Mouse (Mus musculus): ENCODE results near the gene Ttll4. TPM values are rescaled to one million over a fixed set of nuclear protein-coding genes. Genes with fewer than 3 reads are reported as not detected.

Ttll4 gene
- 5.3 and 8.8 TPM in 2 replicates for polyA plus RNA-seq (2015; fragmentation: Nextera tagmentation; extraction: Ambion mirVana)

DNA sequence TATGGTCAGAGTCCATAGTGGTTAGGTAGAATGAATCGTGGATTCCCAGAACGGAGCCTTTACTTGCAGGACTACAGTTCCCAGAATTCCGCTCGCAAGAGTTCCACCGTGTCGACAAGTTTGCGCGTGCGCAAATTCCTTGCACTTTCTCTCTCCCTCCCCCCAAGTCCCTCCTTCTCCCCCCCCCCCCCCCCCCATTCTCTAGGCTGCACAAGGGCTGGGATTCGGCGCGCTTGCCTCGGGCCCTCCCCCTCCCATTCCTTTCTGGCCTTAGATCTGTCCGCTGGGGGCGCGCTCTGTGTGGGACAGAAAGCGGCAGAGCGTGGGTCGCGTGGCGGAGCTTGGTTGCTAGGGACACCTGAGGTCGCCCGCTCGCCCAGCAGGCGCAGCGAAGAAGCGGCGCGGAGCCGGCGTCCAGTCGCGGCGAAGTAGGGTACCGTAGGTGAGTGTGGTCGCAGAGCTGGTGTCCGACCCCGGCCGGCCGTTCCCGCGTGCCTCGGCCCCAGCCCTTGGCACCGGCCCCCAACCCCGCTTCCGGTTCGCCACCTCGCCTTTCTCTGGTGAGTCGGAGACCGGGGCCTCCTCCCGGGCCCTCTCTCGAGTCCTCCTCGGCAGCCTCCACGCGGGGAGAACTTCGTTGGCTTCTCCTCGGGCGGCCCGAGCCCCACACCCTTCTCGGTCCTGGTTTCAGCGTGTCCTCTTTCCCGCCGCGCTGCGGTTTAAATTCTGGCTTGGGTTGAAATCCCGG lies at the start of gene Ttll4:
Ttll4 (plus strand) TSS at position 298 of the 748 bp plus-strand sequence.
- Histone ChIP-seq H3K4me3 (ENCODE audit: low read length) (peak within 1 kb of the TSS; percentile 94), H3K27me3 (replicated peaks; ENCODE audit: control insufficient read depth, insufficient read depth, low read length) (no peaks in the 10 kb centered on the region), H3K9me3 (ENCODE audit: control insufficient read depth, low read length) (no peaks in the 10 kb centered on the region), H3K4me1 (ENCODE audit: control insufficient read depth, insufficient read depth, low read depth, low read length) (peaks cover 12% of the 10 kb centered on the region), H3K4me2 (ENCODE audit: low read length) (peak within 1 kb of the TSS; percentile 73), H3K27ac (ENCODE audit: low read depth, low read length) (peak within 1 kb of the TSS; percentile 86), H3K36me3 (ENCODE audit: control insufficient read depth, insufficient read depth, low read length) (no peaks in the 10 kb centered on the region), H3K9ac (ENCODE audit: low read depth, low read length) (peak within 1 kb of the TSS; percentile 88)
- under 1% methylated on average over 56 of the region's 66 CpGs for WGBS
- peak; percentile 99 for ATAC-seq

DNA sequence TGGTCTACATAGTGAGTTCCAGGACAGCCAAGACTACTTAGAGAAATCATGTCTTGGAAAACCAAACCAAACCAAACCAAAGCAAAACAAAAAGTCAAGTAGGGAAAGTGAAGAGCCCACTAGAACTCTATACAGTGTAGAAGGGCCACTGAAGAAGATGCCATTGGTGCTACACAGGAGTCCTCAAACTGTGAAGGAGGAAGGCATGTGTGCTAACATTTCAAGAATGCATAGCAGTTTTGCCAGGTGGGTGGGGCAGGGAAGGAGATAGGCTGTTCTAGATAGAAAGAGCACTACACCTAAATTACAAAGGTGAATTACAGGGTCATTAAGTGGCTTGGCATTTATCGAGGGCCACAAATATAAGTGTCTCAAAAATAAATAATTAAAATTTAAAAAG lies 37.4 kb upstream of the Ttll4 start:
- Histone ChIP-seq H3K36me3 (ENCODE audit: control insufficient read depth, insufficient read depth, low read length) (peaks cover 12% of the 10 kb centered on the region), H3K9ac (ENCODE audit: low read depth, low read length) (no peak overlapping the region), H3K9me3 (ENCODE audit: control insufficient read depth, low read length) (no peaks in the 10 kb centered on the region), H3K4me2 (ENCODE audit: low read length) (no peak overlapping the region), H3K4me1 (ENCODE audit: control insufficient read depth, insufficient read depth, low read depth, low read length) (no peaks in the 10 kb centered on the region), H3K4me3 (ENCODE audit: low read length) (no peak overlapping the region), H3K27ac (ENCODE audit: low read depth, low read length) (no peak overlapping the region), H3K27me3 (replicated peaks; ENCODE audit: control insufficient read depth, insufficient read depth, low read length) (no peaks in the 10 kb centered on the region)
- WGBS, result 96% methylated on average over 1 of the region's 1 CpGs
- ATAC-seq, result no peak

DNA sequence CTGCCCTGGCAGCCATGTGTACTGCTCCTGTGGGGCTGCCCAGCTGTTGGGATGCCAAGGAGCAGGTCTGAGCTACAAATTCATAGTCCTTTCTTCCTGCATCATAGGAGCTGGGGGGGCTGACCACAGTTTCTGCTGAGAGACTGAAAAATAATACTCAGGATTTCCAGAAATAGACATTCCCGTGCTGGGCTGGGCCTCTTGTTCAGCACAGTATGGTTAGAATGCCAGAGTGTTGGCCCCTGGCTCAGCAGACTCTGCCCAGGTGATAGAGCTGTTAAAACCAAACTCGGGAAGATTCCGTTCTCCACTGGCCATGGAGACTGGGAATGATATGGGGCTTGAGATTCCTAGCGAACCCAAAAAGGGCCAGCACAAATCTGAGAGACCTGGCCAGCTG lies 35.5 kb upstream of the Ttll4 start:
- Histone ChIP-seq H3K4me3 (ENCODE audit: low read length) (no peak overlapping the region), H3K27me3 (replicated peaks; ENCODE audit: control insufficient read depth, insufficient read depth, low read length) (no peaks in the 10 kb centered on the region), H3K9me3 (ENCODE audit: control insufficient read depth, low read length) (no peaks in the 10 kb centered on the region), H3K9ac (ENCODE audit: low read depth, low read length) (no peak overlapping the region), H3K36me3 (ENCODE audit: control insufficient read depth, insufficient read depth, low read length) (peaks cover 12% of the 10 kb centered on the region), H3K4me2 (ENCODE audit: low read length) (no peak overlapping the region), H3K27ac (ENCODE audit: low read depth, low read length) (no peak overlapping the region), H3K4me1 (ENCODE audit: control insufficient read depth, insufficient read depth, low read depth, low read length) (no peaks in the 10 kb centered on the region)
- 87% methylated on average over 4 of the region's 4 CpGs for WGBS
- ATAC-seq, result no peak

DNA sequence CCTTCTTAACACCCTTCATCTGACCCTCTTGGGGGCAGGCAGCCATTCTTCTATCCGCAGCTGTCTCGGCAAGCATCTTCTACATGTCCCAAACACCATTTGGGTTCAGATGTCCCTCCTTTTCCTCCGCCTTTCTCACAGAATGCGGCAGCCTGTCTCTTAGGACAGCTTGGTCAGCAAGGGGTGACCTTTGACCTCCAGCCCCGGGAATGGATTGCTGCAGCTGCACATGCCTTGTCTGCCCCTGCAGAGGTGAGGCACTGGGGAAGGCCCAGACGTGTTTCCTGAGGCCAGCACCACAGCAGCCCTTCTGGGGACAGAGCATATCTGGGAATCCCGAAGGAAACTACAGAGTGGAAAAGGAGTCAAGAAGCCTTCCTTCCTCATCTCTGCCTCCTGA lies 33.5 kb upstream of the Ttll4 start:
- no peaks in the 10 kb centered on the region for H3K27me3 ChIP-seq (replicated peaks; ENCODE audit: control insufficient read depth, insufficient read depth, low read length)
- 41% methylated on average over 7 of the region's 7 CpGs for WGBS
- no peak overlapping the region for H3K4me2 ChIP-seq (ENCODE audit: low read length)
- no peak for ATAC-seq
- H3K9ac ChIP-seq (ENCODE audit: low read depth, low read length), result no peak overlapping the region
- H3K9me3 ChIP-seq (ENCODE audit: control insufficient read depth, low read length), result no peaks in the 10 kb centered on the region
- H3K27ac ChIP-seq (ENCODE audit: low read depth, low read length), result no peak overlapping the region
- no peak overlapping the region for H3K4me3 ChIP-seq (ENCODE audit: low read length)
- peaks cover 11% of the 10 kb centered on the region for H3K36me3 ChIP-seq (ENCODE audit: control insufficient read depth, insufficient read depth, low read length)
- H3K4me1 ChIP-seq (ENCODE audit: control insufficient read depth, insufficient read depth, low read depth, low read length), result no peaks in the 10 kb centered on the region

DNA sequence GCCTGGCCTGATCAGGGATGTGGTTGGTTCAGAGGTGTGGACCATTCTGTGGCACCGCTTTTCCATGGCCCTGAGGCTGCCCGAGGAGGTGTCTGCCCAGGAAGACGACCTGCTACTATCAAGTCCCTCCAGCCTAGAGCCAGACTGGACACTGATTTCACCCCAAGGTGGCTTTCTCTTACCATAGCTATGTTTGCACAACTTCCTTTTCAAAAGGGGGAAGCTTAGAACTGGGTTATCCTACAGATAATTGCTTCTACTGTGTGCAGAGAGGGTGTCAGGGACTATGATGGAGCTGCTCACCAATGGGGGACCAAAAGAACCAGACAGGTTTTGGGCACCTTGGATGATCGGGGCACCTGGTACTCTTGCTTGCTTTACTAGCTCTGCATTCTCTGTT lies 28.8 kb upstream of the Ttll4 start:
- Histone ChIP-seq H3K4me2 (ENCODE audit: low read length) (no peak overlapping the region), H3K9me3 (ENCODE audit: control insufficient read depth, low read length) (no peaks in the 10 kb centered on the region), H3K27me3 (replicated peaks; ENCODE audit: control insufficient read depth, insufficient read depth, low read length) (no peaks in the 10 kb centered on the region), H3K36me3 (ENCODE audit: control insufficient read depth, insufficient read depth, low read length) (peaks cover 4% of the 10 kb centered on the region; the same call in 1 of the 2 replicates), H3K27ac (ENCODE audit: low read depth, low read length) (no peak overlapping the region), H3K4me3 (ENCODE audit: low read length) (no peak overlapping the region), H3K9ac (ENCODE audit: low read depth, low read length) (no peak overlapping the region), H3K4me1 (ENCODE audit: control insufficient read depth, insufficient read depth, low read depth, low read length) (no peaks in the 10 kb centered on the region)
- ATAC-seq, result no peak
- WGBS, result 81% methylated on average over 4 of the region's 4 CpGs

DNA sequence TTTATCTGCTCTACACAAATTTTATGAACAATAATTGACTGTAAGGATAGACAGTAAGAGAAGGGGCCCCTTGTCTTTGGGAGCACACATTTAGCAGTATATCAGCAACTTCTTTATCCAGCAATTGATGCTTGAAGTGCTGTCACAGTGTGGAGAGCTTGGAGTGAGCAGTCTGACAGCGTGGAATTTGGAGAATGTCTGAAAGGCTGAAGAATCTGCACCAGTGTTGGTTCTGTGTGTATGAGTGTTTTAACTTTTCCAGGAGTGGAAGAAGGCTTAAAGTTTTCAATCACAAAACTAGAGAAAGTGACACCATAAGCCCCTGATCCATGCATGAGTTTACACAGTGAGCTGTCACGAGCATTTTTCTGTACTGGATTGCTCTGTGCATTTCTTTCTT lies 18.0 kb upstream of the Ttll4 start:
- H3K4me2 ChIP-seq (ENCODE audit: low read length), result no peak overlapping the region
- H3K4me1 ChIP-seq (ENCODE audit: control insufficient read depth, insufficient read depth, low read depth, low read length), result no peaks in the 10 kb centered on the region
- ATAC-seq, result no peak
- H3K27me3 ChIP-seq (replicated peaks; ENCODE audit: control insufficient read depth, insufficient read depth, low read length), result no peaks in the 10 kb centered on the region
- H3K4me3 ChIP-seq (ENCODE audit: low read length), result no peak overlapping the region
- WGBS, result 77% methylated on average over 2 of the region's 2 CpGs
- H3K9ac ChIP-seq (ENCODE audit: low read depth, low read length), result no peak overlapping the region
- no peaks in the 10 kb centered on the region for H3K36me3 ChIP-seq (ENCODE audit: control insufficient read depth, insufficient read depth, low read length)
- no peak overlapping the region for H3K27ac ChIP-seq (ENCODE audit: low read depth, low read length)
- H3K9me3 ChIP-seq (ENCODE audit: control insufficient read depth, low read length), result no peaks in the 10 kb centered on the region

DNA sequence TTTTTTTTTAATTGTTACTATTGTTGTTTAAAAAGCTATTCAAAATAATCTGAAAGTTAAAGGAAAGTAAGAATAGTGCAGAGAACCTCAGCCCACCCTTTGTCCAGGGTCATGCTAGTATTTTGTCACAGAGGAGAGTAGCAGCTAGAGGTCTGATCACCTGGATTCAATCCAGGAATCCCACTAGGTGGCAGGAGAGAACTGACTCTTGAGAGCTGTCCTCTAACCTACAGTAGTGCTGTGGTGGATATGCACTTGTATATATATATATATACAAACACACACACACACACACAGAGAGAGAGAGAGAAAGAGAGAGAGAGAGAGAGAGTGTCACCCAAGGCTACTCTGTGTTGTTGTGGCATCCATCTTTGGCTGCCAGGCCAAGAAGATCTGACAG lies 17.6 kb upstream of the Ttll4 start:
- no peaks in the 10 kb centered on the region for H3K4me1 ChIP-seq (ENCODE audit: control insufficient read depth, insufficient read depth, low read depth, low read length)
- no peak overlapping the region for H3K9ac ChIP-seq (ENCODE audit: low read depth, low read length)
- H3K9me3 ChIP-seq (ENCODE audit: control insufficient read depth, low read length), result no peaks in the 10 kb centered on the region
- H3K4me3 ChIP-seq (ENCODE audit: low read length), result no peak overlapping the region
- no peaks in the 10 kb centered on the region for H3K27me3 ChIP-seq (replicated peaks; ENCODE audit: control insufficient read depth, insufficient read depth, low read length)
- no peaks in the 10 kb centered on the region for H3K36me3 ChIP-seq (ENCODE audit: control insufficient read depth, insufficient read depth, low read length)
- no peak overlapping the region for H3K27ac ChIP-seq (ENCODE audit: low read depth, low read length)
- ATAC-seq, result no peak
- no peak overlapping the region for H3K4me2 ChIP-seq (ENCODE audit: low read length)

DNA sequence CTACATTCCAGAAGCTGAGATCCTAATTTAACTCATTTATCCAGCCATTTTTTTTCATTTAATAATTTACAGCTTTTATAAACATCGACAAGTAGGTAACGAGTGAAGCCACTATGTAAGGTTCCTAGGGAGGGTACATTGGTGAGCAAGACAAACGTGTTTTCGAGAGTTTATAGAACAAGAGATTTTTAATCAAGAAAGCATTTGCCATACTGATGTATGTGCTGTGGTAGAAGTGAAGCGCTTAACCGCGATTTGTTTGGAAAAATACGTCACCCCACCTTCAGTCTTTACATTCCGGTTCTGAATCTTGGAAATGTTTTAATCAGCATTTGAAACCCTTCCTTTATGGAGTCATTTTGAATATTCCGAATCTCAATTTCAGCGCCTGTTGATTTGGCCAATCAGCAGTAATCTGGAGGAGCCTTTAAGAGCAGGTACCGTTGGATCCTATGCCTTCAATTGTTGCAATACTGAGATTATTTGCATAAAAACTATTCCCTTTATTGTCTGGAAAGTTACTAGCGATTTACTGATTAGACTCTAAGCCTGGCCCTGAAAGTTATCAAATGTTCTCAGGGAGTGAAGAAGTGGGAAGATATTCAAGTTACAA lies 814 bp downstream of the Ttll4 start:
- H3K27ac ChIP-seq (ENCODE audit: low read depth, low read length), result peak overlapping the region; percentile 86
- WGBS, result under 1% methylated on average over 13 of the region's 13 CpGs
- no peak for ATAC-seq

DNA sequence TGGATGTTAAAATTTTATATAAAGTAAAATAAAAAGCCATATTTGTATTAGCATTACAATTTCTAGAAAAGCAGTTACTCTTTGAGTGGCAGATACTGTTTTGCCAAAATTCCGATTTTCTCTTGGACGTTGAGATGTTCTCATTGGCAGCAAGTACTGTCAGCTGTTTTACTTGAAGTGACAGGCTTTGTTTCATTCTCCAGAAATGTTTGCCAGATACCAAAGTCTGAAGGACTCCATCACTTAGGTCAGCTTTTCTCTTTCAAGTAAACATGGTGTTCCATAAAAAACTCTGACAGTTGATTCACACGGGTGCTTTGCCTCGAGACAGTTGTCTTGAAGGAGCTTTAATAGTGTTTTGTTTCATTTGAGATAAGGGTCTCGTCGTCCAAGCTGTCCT lies 3.6 kb downstream of the Ttll4 start:
- Histone ChIP-seq H3K27ac (ENCODE audit: low read depth, low read length) (no peak overlapping the region), H3K27me3 (replicated peaks; ENCODE audit: control insufficient read depth, insufficient read depth, low read length) (no peaks in the 10 kb centered on the region)
- WGBS, result 73% methylated on average over 6 of the region's 6 CpGs

More for the DNA sequence above, 814 bp downstream of the Ttll4 start:
- Histone ChIP-seq H3K9me3 (ENCODE audit: control insufficient read depth, low read length) (no peaks in the 10 kb centered on the region), H3K27me3 (replicated peaks; ENCODE audit: control insufficient read depth, insufficient read depth, low read length) (no peaks in the 10 kb centered on the region), H3K36me3 (ENCODE audit: control insufficient read depth, insufficient read depth, low read length) (no peaks in the 10 kb centered on the region), H3K4me2 (ENCODE audit: low read length) (peak overlapping the region; percentile 73), H3K9ac (ENCODE audit: low read depth, low read length) (peak overlapping the region; percentile 88), H3K4me3 (ENCODE audit: low read length) (peak overlapping the region; percentile 94), H3K4me1 (ENCODE audit: control insufficient read depth, insufficient read depth, low read depth, low read length) (peaks cover 12% of the 10 kb centered on the region)

More for the DNA sequence above, 3.6 kb downstream of the Ttll4 start:
- no peaks in the 10 kb centered on the region for H3K9me3 ChIP-seq (ENCODE audit: control insufficient read depth, low read length)
- no peak overlapping the region for H3K4me3 ChIP-seq (ENCODE audit: low read length)
- H3K4me2 ChIP-seq (ENCODE audit: low read length), result no peak overlapping the region
- H3K9ac ChIP-seq (ENCODE audit: low read depth, low read length), result no peak overlapping the region
- no peak for ATAC-seq
- H3K4me1 ChIP-seq (ENCODE audit: control insufficient read depth, insufficient read depth, low read depth, low read length), result peaks cover 12% of the 10 kb centered on the region
- no peaks in the 10 kb centered on the region for H3K36me3 ChIP-seq (ENCODE audit: control insufficient read depth, insufficient read depth, low read length)

All from hindbrain, embryonic 16.5 days (tissue).